Mouse (Mus musculus) spleen, adult 2 months (tissue): ENCODE measurements around the gene Zfp317.

Experiments
- CTCF ChIP-seq: fragments of 200-500 bp; IDR thresholded peaks from 2 replicates; pipeline ENCODE4 v1.5.1; 2011; ENCODE audit warnings: mild to moderate bottlenecking, inconsistent platforms; ENCODE audit not compliant: insufficient read depth, insufficient read length, insufficient replicate concordance; ENCODE audit errors: extremely low read depth
- POLR2A ChIP-seq: fragments of 200-500 bp; IDR thresholded peaks from 2 replicates; pipeline ENCODE4 v1.6.1; 2011; ENCODE audit warnings: low read depth, low read length, inconsistent platforms

DNA sequence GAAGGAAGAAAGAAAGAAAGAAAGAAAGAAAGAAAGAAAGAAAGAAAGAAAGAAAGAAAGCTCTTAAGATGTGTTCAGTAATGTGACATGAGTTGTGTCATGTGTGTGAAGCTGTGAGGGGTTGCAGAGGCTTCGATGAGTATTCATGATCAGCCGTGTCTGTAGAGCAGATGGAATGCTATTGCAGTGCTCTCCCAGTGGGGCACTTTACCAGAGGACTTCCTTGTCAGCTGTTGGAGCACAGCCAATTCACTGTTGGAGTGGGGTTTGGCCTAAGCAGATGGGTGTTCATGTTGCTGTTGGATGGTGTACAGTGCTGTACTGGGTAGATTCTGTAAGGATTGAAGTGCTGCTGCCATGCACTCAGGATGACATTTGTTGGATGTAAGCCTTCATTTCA lies 70.5 kb downstream of the Zfp317 start:
- TF ChIP-seq CTCF (no peak), POLR2A (no peak)
